Mouse (Mus musculus): ENCODE data around the gene Zfp629.
"Not testable (repeated sequence)": the region's sequence is repeated elsewhere in the genome, so short reads cannot be mapped to it uniquely, and the experiment has no call there.

The Zfp629 gene

DNA sequence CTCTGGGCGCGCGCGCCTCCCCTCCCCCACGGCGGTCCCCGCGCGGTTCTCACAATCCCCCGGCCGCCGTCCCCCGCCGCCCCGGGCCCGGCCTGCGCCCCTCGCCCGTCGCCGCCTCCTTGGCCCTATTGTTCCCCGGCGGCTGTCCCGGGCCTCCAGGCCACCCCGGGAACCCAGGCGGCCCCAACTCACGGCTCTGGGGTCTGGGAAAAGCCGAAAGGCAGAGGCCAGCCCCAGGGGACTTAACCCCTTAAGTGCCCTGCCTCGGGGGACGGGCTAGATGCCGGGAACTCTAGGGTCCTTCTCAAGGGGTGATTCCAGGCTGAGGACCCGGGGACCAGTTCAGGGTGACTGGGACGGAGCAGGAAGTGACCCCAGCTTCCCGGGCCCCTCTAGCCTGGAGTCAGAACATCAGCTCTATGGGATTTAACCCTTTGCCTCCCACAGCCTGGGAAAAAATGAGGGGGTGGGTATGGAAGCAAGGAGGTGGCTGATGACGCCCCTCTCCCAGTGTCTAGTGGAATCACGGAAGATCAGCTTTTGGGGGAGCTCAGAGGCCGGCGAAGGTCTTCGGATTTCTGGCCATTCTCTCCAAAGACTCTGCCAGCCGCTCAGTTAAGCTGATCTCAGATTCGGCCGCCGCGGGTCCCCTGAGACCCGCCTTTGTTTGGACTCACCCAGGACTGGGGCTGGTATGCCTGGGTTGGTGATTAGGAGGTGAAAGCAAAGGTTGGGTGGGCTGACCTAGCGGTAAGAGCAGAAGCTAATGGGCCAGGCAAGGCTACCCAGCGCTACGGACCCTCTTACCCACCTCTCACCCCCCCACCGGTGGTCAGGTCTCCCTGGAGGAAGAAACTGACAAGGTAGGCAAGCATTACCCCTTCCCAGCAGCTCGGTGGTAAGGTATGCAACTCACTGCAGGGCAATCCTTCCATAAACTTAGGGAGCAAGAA, at the start of gene Zfp629:
Gene Zfp629, minus strand, starts transcription at position 907 of the 953 bp plus-strand sequence.
- DNase-seq (ENCODE audit: low spot score), result peak; percentile 95

DNA sequence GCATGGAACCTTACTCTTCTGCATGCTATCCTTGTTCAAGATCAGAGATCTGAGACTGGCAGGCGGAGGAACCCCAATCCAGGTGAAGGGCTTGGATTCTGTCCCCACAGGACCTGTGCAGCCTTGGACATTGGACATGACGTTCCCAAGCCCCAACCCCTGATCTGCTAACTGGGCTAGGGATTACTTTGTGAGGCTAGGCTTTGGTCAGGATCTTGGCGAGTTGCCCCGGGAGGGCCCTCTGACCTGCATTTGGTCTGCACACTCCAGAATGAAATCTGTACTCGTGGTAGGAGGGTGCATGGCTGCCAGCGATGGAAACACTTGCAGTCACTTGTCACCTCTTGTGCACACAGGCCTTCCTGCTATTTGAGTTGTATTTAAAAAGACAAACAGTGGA, 47.3 kb upstream of the Zfp629 start:
- DNase-seq (ENCODE audit: low spot score), result no peak

DNA sequence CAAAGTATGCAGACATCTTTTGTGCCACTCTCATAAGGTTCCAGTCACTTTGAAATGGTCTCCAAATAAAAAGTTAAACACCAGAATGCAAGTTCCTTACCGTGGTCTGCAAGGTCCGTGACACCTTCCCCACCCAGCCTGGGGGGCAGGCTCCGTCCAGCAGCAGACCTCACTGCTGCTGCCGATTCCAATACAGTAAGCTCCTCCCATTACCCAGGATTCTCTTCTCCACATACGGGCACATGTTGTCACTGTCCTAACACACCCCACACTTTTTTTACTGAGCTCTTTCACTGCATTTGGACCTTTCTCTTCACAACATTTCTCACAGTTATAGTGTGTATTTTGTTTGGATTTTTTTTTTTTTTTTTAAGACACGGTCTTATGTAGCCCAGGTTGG, 46.2 kb upstream of the Zfp629 start:
- DNase-seq (ENCODE audit: low spot score), result no peak

DNA sequence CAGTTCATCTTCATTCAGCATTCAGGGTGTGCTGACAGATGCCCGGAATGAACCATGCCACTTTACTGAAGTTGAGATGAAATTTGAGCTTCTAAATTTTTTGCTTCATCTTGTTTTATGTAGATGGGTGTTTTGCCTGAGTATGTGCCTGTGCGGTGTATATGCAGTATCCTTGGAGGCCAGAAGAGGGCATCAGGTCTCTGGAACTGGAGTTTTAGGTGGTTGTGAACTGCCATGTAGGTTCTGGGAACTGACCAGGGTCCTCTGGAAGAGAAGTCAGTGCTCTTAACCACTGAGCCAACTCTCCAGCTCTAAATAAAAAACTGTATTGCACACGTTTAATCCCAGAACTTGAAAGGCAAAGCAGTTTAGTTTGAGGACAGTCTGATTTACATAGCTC, 45.3 kb upstream of the Zfp629 start:
- no peak for DNase-seq (ENCODE audit: low spot score)

DNA sequence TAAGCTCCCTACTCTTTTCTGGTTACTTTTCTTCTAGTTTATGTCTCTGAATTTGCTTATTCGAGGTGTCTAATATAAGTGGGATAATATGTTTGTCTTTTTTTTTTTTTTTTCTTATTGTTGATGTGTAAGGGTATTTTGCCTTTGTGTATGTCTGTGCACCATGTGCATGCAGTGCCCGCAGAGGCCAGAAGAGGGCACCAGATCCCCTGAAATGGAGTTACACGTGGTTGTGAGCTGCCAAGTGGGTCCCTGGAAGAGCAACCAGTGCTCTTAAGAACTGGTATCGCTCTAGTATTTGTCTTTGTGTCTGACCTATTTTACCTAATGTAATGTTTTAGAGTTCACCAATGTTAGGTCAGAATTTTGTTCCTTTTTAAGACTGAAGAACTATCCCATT, 41.3 kb upstream of the Zfp629 start:
- peak; percentile 83 for DNase-seq (ENCODE audit: low spot score)

DNA sequence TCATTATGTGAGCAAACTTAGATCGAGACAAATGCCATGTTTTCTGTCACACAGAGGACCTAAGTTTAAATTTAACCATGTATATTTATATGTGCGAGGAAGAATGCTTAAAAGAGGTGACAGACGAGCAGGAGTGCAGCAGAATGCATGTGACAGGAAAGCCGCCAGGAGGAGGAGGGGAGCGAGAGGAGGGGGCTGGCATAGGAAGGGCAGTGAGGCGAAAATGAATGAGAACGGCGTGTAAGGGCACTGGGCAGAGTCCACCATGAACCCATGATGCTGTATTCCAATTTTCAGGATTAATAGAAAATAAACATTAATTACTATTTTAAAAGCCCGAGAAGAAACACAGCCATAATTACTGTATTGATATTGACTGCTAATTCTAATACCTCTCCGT, 38.7 kb upstream of the Zfp629 start:
- DNase-seq (ENCODE audit: low spot score), result no peak

DNA sequence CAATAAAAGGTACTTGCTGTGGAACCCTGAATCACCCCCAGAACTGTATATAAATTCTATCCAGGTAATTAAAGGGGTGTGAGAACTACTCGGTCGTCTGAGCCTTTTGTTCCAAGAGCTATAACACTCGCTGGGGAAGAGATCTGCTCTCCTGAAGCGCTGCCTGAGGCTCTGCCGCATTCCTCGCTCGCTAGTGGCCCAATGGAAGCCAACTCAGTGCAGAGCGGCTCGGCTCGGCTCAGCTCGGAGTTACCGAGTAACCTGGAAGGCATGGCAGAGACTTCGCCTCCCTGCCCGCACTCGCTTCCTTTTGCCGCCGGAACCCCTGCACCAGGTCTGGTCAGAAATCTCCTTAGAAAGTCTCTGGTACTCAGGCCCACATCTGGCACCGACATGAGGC, 36.5 kb upstream of the Zfp629 start:
- DNase-seq (ENCODE audit: low spot score), result peak; percentile 49

DNA sequence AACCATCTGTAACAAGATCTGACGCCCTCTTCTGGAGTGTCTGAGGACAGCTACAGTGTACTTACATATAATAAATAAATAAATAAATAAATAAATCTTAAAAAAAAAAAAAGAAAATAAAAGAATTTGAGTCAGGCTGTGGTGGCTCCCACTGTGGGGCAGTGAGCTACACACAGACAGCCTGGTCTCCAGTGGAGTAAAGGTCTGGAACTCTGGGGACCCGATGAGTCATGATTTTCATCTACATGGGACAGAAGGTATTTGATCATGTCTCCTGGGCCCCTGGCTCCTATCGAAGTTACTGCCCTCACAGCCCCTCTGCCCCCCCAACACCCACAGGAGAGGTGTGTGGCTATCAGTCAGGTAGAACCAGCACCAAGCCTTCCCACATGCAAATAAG, 36.0 kb upstream of the Zfp629 start:
- no peak for DNase-seq (ENCODE audit: low spot score)

DNA sequence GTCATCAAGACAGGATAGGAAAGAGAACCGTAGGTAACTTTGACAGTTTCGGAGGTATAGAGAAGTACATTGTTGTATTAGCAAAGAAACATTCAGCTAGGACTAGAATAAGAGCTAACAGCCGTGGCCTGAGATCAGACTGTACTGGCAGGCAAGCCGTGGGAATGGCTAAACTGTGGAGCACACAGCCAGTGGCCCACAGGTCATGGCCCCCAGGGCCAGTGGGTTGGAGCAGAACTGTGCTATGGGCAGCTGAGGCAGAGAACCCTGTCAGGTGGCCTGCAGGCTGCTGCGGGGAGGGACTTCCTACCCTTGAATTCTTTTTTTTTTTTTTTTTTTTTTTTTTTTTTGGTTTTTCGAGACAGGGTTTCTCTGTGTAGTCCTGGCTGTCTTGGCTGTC, 33.6 kb upstream of the Zfp629 start:
- no peak for DNase-seq (ENCODE audit: low spot score)

DNA sequence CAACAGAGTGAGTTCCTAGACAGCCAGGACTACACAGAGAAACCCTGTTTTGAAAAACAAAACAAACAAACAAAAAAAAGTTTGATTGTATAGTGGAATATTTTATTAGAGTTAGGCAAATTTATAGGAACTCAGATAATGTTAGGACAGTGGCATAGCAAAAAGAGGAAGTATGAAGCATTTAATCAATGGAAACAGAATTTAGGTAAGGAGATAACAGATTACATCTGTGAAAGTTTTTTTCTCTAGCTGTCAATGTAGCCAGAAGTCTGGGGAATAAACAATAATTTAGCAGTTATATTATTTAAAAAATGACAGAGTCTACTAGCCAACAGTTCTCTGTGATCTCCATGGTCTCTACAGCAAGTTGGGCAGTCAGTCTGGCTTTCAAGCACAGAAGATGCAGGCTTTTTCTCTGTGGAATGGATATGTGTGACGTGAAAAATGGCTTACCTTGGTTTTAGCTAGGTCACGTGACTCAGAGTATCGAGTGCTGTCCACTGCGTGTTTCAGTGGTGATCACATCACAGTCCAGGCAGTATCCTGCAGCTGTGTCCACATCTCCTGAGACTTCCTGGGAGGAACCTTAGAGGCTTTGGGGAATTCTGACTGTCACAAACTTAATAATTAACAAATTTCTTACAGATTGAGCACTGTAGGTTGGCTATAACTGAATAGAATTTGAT, 33.1 kb upstream of the Zfp629 start:
- DNase-seq (ENCODE audit: low spot score), result no peak

DNA sequence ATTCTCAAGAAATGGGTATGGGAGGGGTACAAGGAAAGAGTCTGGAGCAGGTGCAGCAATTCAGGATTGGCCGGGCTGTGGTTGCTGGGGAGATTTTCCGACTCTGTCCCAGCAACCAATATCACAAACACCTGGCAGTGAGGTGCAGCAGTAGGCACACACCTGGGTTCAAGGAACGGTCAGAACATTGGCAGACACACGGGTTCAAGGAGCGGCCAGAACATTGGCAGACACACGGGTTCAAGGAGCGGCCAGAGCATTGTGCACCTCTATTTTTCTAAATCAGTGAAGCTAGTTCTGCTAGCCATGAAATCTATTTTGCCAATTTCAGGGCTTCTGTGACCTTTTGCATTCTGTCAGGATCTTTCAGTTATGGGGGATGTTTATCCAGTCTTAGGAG, 32.0 kb upstream of the Zfp629 start:
- not testable (repeated sequence) for DNase-seq (ENCODE audit: low spot score)

DNA sequence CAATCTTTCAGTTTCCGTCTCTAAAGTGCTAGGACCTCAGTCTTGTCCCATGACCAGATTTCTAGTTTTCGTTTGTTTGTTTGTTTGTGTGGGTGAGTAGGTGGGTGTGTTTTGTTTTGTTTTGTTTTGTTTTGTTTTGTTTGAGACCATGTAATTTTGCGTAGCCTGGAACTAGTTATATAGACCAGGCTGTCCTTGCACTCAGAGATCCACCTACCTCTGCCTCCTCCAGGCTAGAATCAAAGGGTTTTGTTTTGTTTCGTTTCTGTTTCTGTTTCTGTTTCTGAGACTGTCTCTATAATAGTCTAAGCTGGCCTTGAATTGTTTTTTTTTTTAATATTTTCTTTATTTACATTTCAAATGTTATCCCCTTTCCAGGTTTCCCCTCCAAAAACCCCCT, 30.8 kb upstream of the Zfp629 start:
- DNase-seq (ENCODE audit: low spot score), result no peak

DNA sequence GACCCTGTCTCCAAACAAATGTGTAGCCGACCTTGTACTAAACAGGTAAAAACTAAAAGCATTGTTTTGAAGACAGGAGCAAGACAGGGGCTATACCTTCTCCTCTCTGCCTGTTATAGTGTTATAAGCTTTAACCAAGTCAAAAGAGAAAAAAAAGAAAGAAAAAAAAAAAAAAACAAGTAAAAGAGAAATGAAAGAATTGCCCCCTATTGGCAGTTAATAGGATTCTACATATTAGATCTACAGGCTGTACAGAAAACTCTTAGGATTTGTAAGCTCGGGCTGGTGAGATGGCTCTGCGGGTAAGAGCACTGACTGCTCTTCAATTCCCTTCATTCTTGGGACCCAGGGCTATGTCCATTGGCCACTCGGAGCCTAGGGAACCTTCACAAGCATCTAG, 26.7 kb upstream of the Zfp629 start:
- no peak for DNase-seq (ENCODE audit: low spot score)

DNA sequence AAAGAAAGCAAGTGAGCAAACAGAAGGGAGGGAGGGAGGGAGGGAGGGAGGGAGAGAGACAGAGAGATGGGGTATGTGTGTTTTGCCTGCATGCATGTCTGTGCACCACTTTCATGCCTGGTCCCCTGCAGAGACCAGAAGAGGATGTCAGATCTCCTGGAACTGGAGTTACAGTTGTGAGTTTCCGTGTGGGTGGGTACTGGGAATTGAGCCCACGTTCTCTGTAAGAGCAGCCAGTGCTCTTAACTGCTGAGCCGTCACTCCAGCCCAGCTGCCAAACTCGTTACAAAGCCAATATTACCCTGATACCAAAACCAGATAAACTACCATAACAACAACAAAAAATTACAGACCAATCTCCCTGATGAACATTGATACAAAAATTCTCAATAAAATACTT, 25.7 kb upstream of the Zfp629 start:
- no peak for DNase-seq (ENCODE audit: low spot score)

DNA sequence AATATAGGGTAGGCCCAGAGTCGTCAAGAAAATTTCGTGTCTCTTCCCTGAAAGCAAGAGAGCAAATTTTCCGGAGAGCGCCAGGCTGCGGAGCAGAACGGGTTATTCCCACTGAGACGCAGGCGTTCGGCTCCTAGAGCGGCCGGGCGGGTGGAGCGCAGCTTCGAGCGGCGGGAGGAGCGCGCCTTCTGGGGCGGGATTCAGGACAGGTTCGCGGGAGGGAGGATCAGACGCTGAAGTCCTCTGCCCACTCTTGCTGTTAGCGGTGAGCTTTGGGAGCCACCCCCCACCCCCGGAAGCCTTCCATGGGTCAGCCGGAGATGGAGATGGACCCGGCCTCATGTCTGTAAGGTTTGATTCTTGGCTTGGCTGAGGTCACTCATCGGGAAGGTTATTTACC, 21.4 kb upstream of the Zfp629 start:
- peak; percentile 83 for DNase-seq (ENCODE audit: low spot score)

DNA sequence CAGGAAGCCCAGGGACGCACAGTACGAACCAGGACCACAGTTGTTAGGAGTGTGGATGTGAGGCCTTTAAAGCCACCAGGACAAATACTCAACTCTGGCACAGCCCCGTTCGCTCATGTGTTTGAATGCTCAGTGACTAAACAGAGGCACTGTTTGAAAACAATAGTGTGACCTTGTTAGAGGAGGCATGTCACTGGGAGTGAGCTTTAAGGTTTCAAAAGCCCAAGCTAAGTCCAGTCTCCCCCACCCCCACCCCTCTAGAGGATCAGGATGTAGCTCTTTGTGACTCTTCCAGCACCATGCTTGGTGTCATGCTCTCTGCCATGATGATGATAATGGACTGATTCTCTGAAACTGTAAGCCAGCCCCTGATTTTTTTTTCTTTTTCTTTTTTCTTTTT, 15.8 kb upstream of the Zfp629 start:
- DNase-seq (ENCODE audit: low spot score), result no peak

DNA sequence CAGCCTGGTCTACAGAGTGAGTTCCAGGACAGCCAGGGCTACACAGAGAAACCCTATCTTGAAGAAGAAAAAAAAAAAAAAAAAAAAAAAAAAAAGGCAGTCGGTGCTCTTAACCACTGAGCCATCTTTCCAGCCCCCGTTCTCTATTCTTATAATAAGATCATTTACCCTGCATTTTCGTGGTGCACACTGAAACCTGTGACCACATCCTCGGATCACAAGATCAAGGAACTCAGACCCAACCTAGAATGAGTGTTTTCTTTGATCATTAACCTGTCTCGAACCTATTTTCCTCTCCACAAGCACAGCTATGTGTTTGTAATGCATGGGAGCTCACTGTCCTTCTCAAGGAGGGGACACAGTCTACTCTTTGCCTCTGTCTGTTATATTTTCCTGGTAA, 13.0 kb upstream of the Zfp629 start:
- DNase-seq (ENCODE audit: low spot score), result no peak

DNA sequence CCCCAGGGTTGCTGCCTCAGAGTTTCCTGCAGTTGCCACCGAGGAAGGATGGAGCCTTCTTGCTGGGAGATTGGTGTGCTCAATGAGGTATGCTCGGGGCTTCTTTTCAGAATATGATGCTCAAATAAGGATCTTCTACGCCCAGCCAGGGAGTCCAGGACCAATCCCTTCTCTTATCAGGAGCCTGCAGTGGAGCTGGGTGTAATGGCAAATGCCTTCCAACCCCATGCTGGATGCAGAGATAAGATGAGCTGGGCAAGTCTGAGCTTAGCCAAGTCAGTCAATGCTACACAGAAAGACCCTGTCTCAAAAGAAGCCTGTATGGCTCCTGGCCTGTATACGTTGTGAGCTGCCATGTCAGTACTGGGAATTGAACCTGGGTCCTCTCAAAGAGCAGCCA, 10.9 kb upstream of the Zfp629 start:
- no peak for DNase-seq (ENCODE audit: low spot score)

DNA sequence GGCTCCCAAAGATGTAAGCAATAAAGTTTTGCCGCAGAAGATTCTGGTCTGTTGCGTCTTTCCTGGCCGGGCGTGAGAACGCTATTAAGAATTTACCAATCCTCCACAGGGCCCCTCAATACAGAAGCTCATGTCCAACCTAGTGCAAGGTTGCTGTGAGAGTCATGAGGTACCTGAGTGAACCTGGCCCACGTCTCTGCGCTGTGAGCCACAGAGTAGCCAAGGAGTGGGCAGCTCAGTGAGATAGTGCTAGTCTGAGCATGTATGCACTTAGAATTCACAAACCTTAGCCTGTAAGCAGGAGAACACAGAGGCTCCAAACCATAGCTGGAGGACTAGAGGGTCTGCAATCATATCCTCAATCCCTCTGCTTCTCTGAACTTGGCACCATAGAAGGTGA, 10.4 kb upstream of the Zfp629 start:
- DNase-seq (ENCODE audit: low spot score), result no peak

DNA sequence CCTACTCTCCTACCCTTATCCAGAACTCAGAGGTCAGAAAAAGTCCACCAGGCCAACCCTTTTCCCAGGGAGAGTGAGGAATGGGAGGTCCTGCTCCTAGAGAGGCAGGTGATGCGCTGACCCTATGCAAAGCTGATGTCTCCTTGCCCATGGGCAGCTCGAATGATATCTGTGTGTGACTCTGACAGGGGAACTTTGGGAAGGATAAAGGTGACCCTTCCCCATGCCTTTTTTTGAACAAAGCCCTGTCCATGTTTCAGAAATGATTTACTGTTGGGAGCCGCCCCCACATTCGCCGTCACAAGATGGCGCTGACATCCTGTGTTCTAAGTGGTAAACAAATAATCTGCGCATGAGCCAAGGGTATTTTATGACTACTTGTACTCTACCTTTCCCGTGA, 2.8 kb upstream of the Zfp629 start:
- not testable (repeated sequence) for DNase-seq (ENCODE audit: low spot score)

DNA sequence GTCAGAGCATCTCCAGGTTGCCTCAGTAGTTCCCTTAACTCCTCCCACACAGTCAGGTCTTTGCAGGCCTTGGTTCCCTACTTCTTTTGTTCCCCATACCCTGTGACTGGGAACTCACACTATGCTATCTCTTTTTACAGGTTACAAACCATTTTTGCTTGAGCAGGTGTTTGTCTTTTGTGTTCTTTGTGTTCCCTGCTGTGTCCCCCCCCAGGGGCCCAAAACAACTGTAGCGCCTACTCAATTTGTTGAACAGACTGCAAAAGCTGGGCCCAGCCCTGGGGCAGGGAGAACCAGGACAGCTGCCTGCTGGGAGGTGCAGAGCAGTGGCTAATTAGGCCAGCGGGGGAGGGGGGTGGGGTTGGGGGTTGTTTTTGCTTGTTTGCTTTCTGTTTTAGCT, 2.4 kb upstream of the Zfp629 start:
- no peak for DNase-seq (ENCODE audit: low spot score)

DNA sequence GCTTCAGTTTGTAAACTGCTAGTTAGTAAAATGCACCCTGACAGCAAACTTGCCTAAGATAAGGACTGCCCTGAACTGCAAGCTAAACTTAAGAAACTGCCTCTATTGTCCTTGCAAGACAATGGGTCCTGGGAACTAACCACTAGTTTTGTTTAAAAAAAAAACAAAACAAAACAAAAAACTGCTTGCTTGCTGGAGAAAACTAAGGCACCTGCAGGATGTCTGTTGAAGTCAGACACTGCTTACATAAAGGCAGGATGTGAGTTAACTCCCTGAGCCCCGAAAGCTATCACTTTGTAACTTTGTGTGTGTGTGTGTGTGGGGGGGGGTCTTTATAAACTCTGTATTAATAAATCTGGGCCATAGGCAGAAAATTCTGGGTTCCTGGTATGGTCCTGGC, 1.3 kb upstream of the Zfp629 start:
- no peak for DNase-seq (ENCODE audit: low spot score)

DNA sequence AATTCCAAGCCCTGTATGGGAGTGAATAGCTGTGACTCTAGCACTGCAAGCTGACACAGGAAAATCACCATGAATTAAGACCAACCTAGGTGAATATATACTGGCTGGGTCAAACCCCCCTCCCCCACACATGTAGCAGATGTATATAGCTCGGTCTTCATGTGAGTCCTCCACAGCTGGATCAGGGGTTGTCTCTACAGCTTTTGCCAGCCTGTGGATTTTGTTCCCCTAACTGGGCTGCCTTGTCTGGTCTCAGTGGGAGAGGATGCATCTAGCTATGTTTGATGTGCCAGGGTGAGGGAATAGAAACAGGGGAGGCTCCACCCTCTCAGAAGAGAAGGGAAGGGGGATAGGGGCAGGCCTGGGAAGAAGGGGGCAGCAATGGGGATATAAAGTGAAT, 739 bp upstream of the Zfp629 start:
- DNase-seq (ENCODE audit: low spot score), result no peak

DNA sequence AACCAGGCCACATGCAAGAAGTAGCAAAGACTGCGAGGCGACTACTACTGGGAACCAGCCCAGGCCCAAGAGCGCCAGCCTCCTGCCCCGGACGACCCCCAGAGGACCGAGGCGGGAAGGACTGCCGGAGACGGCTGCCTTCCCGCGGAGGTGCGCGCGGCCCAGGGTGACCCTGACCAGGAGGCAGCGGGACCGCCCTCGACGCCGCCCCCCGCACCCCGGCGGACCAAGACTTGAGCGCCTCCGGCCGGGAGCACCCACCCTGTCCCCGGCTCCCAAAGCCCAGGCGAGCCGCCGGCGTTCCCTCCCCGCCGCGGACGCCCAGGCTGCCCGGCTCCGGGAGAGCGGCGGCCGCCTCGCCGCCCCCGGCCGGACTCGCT, 1.1 kb downstream of the Zfp629 start:
- peak; percentile 63 for DNase-seq (ENCODE audit: low spot score)
